Mouse (Mus musculus) ovary, adult 18-20 months (tissue): ENCODE measurements around the gene Mylk3.

Source experiments
- DNase-seq: peaks from one replicate; pipeline ENCODE4 v3.0.0; 2022; ENCODE audit warnings: low spot score, mixed read lengths

Gene Mylk3

GRCm38 (mm10) chr8:85386205-85386604 lies at the start of gene Mylk3:
Mylk3 (minus strand) TSS chr8:85386345.
- DNase-seq = no peak

- peak; percentile 12 for DNase-seq
These were observed 49.6 kb upstream of the Mylk3 start for GRCm38 (mm10) chr8:85435736-85436135.

GRCm38 (mm10) chr8:85434817-85435216 lies 48.7 kb upstream of the Mylk3 start:
- DNase-seq = no peak

DNA sequence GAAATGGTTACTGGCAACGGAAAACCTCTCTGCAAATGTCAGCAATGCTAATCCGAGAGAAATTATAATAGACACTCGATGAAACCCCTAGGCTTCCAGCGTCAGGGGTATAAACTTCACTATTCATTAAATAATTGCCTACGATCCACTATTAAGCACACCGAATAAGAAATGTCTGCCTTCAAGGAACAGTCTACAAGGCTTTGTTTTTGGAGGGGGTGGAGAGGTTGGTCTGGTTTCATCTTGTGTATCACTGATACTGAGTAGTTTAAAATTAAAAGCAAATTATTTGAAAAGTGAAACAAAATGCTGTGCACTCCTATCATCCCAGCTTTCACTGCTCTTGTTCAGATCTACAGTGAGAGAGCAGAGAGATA lies 46.9 kb upstream of the Mylk3 start:
- DNase-seq = no peak

DNA sequence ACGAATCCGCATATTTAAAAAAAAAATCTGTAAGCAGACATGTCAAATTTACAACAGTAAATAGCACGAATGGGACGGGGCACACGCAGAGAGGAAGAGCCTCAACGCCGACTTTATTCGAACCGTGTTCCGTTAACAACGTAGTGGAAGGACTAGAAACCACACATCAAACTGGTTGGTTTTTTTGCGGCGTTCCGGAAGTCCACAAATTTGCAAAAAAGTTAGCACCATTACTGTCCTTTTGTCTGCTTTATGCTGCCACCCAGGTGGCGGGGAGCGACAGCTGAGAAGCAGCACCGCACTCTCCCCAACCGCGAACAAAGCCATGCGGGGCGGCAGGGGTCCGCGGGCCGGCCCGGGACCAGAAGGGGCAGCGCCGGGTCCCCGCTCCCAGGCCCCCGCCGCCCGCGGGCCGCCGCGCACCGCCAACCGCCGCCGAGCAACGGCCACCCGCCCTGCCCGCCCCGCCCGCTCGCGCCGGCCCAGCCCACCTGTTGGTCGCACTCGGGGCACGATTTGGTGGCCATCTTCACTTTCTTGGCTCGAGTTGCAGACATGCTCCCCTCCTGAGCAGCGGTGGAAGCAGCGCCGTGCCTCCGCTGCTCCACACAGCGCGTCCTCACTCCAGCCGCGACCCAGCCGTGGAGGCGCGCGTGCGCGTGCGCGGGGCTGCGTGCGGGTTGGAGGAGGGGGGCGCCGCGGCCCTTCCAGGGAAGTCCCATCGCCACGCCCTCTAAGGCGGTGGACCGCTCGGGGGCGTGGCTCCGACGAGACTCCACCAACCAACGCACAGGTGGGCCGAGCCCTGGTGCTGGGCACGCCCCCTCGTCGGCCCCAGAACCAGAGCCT lies 46.2 kb upstream of the Mylk3 start, which contains the start of gene 4921524J17Rik:
Gene 4921524J17Rik (minus strand): TSS at position 666 of the 849 bp plus-strand sequence.
- DNase-seq = peak; percentile 96

DNA sequence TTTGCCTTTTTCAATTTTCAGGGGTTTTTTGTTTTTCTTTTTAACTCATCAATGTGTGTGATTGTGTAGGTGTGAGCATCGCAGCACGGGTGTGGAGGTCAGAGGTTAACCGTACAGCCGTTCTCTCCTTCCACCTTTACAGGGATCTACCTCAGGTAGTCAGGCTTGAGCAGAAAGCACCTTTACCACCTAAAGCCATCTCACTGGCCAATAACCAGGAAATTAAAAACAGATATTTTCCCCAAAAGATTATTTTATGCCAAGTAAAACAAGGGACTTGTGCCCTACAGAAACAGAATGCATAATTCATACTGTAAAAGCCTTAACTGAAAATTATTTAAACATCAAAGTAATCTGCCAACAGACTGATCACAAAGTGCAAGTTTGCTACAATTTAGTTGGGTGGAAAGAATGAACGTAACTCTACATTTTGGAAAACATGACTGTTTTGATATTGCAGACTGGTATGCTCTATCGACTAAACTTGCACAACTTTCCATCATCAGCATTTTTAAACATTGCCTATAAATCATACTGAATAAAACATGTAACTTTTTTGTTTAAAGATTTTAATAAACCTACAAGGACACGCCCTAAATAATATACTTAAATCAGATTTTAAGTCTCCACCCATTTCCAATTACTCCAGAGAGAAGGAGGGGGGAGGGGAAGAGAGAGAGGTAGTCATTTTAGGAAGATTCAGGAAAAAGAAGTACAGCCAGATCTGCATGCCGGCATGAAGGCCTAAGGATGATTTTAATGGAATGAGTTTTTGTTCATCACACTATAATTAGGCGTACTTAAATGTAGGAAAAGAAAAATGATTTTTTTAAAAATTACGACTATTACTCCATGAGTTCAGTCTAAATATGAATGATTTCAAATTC lies 45.4 kb upstream of the Mylk3 start:
- DNase-seq = no peak

- peak; percentile 45 for DNase-seq
These were observed 44.7 kb upstream of the Mylk3 start for GRCm38 (mm10) chr8:85430801-85431200.

DNA sequence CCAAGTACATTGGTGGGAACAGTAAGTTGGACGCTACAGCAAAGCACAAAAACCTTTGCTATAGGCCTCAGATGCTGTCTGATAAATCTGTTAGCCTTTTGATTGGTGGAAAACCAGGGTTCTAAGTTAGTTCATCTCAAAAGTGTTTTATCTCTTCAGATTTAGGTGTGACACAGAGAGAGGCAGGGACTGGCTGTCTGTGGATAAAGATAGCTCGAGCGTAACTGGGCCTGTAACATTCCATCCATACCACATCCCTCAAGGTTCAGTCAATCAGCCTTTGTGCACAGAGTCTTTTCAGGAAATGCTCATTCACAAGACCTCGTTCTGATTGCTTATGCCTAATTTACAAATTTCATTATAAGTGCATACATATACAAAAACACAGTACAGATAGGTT lies 43.1 kb upstream of the Mylk3 start:
- no peak for DNase-seq

DNA sequence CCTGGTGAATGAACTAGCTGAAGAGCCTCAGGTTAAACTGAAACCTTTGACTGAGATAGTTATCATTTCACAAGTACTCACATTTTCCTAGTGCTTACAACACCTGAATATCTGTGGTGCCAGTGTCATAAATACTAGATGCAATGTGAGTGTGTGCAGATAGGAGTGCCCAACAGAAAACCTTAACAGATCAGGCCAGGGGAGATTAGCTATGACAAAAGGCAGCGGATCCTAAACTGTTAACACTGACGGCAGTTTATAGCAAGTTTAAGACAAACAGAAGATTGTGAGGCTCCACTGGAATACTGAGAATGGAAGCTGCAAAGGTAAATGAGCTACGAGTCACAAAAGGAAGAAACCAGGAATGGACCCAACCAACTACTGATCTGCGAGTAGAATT lies 40.9 kb upstream of the Mylk3 start:
- DNase-seq = no peak

DNA sequence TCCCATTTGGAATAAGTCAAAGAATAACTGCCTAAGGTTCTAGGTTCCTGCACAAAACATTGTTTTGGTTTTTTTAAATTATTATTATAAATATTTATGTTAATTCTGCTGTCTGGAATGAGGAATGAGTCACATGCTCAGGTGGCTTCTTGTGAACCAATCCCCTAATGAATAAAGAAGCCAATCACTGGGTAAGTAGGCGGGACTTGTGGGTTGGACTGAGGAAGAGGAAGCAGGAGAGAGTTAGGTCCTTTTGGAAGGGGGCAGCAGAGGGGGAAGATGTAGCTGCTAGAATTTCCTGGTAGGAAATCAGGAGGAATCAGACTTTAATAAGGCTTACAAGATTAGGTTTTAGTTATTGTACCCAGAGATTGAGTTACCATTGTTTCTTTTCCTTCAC lies 35.2 kb upstream of the Mylk3 start:
- DNase-seq = no peak

- no peak for DNase-seq
These were observed 22.4 kb upstream of the Mylk3 start for GRCm38 (mm10) chr8:85408526-85408925.

- no peak for DNase-seq
These were observed 21.9 kb upstream of the Mylk3 start for GRCm38 (mm10) chr8:85408053-85408505.

DNA sequence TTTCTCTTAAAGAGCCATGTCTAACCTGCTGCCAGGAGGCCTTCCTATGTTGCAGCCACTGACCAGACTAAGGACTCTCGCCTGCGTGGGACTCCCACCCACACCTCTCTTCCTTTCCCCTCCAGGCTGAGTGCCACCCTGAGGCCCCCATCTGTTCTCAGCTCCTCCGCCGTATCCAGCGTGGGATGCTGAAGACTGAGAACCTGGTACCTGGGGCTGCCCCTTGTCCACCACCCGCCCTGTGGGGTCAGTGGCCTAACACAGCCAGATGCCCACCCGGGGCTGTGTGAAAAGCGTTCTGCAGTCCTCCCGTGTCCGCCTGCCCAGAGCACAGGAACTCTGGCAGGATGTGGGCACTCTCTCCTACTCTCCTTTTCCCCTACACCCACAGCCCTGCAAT lies 19.8 kb upstream of the Mylk3 start:
- DNase-seq = no peak

GRCm38 (mm10) chr8:85405418-85405817 lies 19.3 kb upstream of the Mylk3 start:
- no peak for DNase-seq

GRCm38 (mm10) chr8:85398548-85398947 lies 12.4 kb upstream of the Mylk3 start:
- DNase-seq = no peak

GRCm38 (mm10) chr8:85397508-85397907 lies 11.4 kb upstream of the Mylk3 start:
- peak; percentile 10 for DNase-seq

- DNase-seq = no peak
These were observed 10.4 kb upstream of the Mylk3 start for GRCm38 (mm10) chr8:85396432-85397079.

GRCm38 (mm10) chr8:85395681-85396431 lies 9.7 kb upstream of the Mylk3 start:
- DNase-seq = no peak

DNA sequence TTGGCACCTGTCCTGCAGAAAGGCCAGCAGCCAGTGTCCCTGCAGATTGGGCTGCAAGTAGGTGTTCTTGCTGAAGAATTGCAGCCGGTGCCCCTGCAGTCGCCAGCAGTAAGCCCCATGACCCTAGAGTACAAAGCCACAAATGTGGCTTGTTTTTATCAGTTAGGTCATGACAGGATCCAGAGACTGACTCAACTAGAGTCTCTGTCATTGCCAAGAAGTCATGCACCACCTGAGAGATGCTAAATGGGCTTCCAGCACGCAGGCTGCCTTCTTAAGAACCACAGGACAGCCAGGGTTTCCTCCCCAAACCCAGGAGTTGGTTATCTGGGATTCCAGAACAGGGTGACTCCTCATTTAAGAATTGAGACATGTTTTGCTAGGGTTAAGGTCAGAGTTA lies 8.9 kb upstream of the Mylk3 start:
- DNase-seq = no peak

DNA sequence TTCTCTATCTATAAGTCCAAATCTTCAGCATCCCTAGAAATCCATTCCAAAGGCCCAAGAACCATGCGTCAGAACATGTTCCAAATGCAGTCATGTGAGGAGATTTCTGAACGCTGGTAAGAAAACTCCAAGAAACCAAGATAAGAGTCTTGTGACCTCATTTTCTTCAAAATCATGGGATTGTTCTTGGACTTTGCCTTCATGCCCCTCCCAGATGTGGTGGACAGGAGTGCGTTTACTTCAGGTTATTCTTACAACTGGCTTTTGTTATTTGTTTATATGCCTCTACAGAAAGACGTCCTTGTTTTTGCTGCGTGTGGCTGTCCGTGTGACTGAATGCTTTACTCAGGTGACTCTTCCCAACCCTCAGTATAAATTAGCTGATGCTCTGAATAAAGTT lies 7.1 kb upstream of the Mylk3 start:
- DNase-seq = no peak

DNA sequence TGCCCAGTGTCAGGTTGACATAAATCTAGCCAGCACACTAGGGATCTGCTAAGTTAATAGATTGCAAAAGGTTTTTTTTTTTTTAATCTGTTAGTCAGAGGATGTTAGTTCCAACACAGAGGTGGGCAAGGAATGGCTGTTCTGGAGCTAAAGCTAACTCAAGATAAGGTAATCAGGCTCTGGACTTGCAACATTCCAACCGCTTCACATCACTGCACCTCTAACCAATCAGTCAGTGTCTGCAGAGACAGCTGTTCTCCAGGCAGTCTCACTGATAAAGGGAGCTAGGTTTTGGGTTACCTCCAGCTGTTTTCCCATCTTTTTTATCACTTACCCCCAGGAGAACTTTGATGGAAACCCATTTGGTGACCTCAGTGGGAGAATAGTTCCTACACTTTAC lies 5.3 kb upstream of the Mylk3 start:
- no peak for DNase-seq

- no peak for DNase-seq
These were observed 4.2 kb downstream of the Mylk3 start for GRCm38 (mm10) chr8:85381926-85382325.
